Mouse (Mus musculus): ENCODE results near the gene Cbfa2t3. TPM values are rescaled to one million over a fixed set of nuclear protein-coding genes. Genes with fewer than 3 reads are reported as not detected.
"Not testable (repeated sequence)": the region's sequence is repeated elsewhere in the genome, so short reads cannot be mapped to it uniquely, and the experiment has no call there.

Gene Cbfa2t3
- polyA plus RNA-seq, 1 experiment from 2014 or later, result 4.8 TPM

DNA sequence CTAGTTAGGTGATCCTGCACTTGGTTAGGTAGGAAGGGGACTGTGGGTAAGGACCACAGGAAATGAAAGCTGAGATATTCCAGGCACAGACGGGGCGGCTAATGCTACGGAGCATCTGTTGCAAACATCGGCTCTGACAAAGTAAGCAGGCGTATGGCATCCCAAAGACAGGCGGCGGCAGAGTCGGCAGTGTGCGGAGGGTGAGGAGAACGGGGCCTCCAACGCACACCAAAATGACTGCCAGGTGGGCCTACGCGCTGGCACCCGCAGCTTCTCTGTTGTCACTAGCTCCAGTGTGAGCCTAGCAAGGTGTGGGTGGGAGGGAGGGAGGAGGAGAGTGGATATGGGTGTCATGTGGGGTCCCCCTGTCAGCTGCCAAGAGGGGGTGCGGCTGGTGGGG lies 57.5 kb downstream of the Cbfa2t3 start:
- H3K36me3 ChIP-seq, result no peaks in the 10 kb centered on the region
- no peak overlapping the region for H3K4me3 ChIP-seq (replicated peaks)
- H3K27ac ChIP-seq, result no peak overlapping the region
- WGBS, result 73% methylated on average over 15 of the region's 15 CpGs
- H3K4me2 ChIP-seq, result no peak overlapping the region
- no peak overlapping the region for H3K9ac ChIP-seq
- H3K4me1 ChIP-seq, result peaks cover 46% of the 10 kb centered on the region
- no peaks in the 10 kb centered on the region for H3K9me3 ChIP-seq
- no peaks in the 10 kb centered on the region for H3K27me3 ChIP-seq (replicated peaks)
- ATAC-seq (ENCODE audit: insufficient read depth, low FRiP score, low read depth), result no peak

- Histone ChIP-seq H3K27ac (no peak overlapping the region), H3K4me3 (replicated peaks) (no peak overlapping the region), H3K9ac (no peak overlapping the region), H3K4me2 (no peak overlapping the region), H3K4me1 (peaks cover 48% of the 10 kb centered on the region), H3K36me3 (no peaks in the 10 kb centered on the region), H3K9me3 (no peaks in the 10 kb centered on the region), H3K27me3 (replicated peaks) (no peaks in the 10 kb centered on the region)
- WGBS, result 86% methylated on average over 4 of the region's 4 CpGs
- no peak for ATAC-seq (ENCODE audit: insufficient read depth, low FRiP score, low read depth)
These were observed 58.1 kb downstream of the Cbfa2t3 start for GRCm38 (mm10) chr8:122640825-122641224.

DNA sequence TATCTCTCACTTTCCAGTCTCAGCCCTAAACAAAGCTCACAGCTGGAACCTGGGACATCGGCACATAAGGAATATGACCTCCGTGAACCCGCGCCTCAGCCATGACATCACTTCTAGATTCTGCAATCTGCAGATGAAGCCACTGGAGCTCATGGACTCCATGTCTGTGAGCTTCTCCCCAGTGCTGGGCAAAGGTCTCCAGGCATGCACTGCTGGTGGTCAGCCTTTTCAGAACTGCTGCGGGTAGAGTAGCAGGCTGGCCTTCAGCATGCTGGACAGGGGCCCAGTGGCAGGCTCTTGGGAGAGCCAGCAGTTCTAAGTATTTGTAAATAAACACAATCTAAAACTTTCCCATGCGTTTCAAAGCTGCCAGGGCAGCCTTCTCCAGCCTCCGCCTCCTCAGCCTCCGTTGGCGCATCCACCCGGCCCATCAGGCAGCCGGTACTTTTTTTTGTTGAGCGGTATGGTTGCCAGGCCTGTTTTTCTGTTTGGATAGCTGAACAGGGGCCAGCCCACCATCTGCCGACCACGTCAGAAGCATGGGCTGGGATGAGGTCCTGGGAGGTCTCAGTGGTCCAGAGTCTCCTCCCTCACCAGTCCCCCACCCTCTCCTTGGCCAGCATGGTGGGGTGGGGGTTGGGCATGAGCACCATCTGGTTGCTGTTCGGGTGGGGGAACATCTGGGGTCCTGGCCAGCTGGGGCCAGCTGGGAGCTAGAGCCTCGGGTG lies 59.2 kb downstream of the Cbfa2t3 start:
- Histone ChIP-seq H3K4me2 (no peak overlapping the region; the same call in none of the 2 replicates), H3K36me3 (no peaks in the 10 kb centered on the region), H3K9ac (no peak overlapping the region), H3K9me3 (no peaks in the 10 kb centered on the region), H3K4me1 (peaks cover 54% of the 10 kb centered on the region), H3K27me3 (replicated peaks) (no peaks in the 10 kb centered on the region), H3K4me3 (replicated peaks) (no peak overlapping the region), H3K27ac (peak overlapping the region; percentile 69)
- peak; percentile 19; the same call in 1 of the 2 replicates for ATAC-seq (ENCODE audit: insufficient read depth, low FRiP score, low read depth)
- 27% methylated on average over 16 of the region's 16 CpGs for WGBS

GRCm38 (mm10) chr8:122638601-122639000 lies 60.3 kb downstream of the Cbfa2t3 start:
- Histone ChIP-seq H3K4me2 (no peak overlapping the region), H3K27me3 (replicated peaks) (no peaks in the 10 kb centered on the region), H3K27ac (0 out of 2 replicates have a peak overlapping the region, but pooled peaks have one; percentile 69), H3K9me3 (no peaks in the 10 kb centered on the region), H3K9ac (no peak overlapping the region), H3K36me3 (no peaks in the 10 kb centered on the region), H3K4me1 (peaks cover 54% of the 10 kb centered on the region), H3K4me3 (replicated peaks) (no peak overlapping the region)
- no peak for ATAC-seq (ENCODE audit: insufficient read depth, low FRiP score, low read depth)
- 76% methylated on average over 16 of the region's 16 CpGs for WGBS

DNA sequence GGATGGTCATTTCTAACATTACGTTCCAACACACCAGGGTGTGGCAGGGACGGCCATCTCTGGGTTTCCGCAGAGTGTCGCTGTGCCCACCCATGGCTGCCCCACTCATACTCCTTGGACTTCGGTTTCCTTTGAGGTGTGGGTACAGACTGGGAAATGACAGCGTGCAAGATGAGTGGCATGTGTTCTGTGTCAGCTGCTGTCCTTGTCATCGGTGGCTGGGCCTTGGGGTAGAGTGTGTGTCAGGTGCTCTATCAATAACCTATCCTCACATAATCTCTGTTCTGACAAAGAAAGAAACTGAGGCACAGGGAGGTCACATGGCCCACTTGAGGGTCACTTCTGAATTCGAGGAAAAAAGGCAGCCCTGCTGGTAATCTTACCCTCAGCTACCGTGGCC lies 61.7 kb downstream of the Cbfa2t3 start:
- WGBS, result 86% methylated on average over 9 of the region's 9 CpGs
- H3K4me3 ChIP-seq (replicated peaks), result no peak overlapping the region
- H3K4me1 ChIP-seq, result peaks cover 53% of the 10 kb centered on the region
- H3K27me3 ChIP-seq (replicated peaks), result no peaks in the 10 kb centered on the region
- no peak for ATAC-seq (ENCODE audit: insufficient read depth, low FRiP score, low read depth)
- no peaks in the 10 kb centered on the region for H3K36me3 ChIP-seq
- no peak overlapping the region for H3K4me2 ChIP-seq
- H3K9ac ChIP-seq, result no peak overlapping the region
- no peaks in the 10 kb centered on the region for H3K9me3 ChIP-seq
- peak overlapping the region; percentile 80 for H3K27ac ChIP-seq

DNA sequence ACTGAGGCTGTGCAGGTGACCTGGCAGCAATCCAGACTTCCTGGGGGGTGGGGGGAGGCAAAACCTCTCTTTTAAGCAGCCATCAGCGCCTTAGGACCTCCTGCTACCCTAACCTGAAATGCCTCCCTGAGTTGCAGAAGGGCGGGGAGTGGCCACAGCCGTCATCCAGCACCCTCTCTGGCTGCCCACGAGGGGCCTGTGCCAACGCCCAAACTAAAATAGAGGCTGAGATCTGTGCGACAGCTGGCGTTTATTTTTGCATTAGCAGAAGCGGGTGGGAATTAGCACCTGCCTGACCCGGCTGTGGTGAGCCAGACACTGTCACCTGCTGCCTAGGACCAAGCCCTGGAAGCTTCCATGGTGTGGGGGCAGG lies 62.1 kb downstream of the Cbfa2t3 start:
- H3K9ac ChIP-seq, result no peak overlapping the region
- H3K27ac ChIP-seq, result peak overlapping the region; percentile 80
- no peaks in the 10 kb centered on the region for H3K27me3 ChIP-seq (replicated peaks)
- 0 out of 2 replicates have a peak overlapping the region, but pooled peaks have one; percentile 4 for H3K4me2 ChIP-seq
- H3K9me3 ChIP-seq, result no peaks in the 10 kb centered on the region
- no peaks in the 10 kb centered on the region for H3K36me3 ChIP-seq
- no peak overlapping the region for H3K4me3 ChIP-seq (replicated peaks)
- WGBS, result 40% methylated on average over 9 of the region's 9 CpGs
- peak; percentile 19; the same call in 1 of the 2 replicates for ATAC-seq (ENCODE audit: insufficient read depth, low FRiP score, low read depth)
- peaks cover 48% of the 10 kb centered on the region for H3K4me1 ChIP-seq

DNA sequence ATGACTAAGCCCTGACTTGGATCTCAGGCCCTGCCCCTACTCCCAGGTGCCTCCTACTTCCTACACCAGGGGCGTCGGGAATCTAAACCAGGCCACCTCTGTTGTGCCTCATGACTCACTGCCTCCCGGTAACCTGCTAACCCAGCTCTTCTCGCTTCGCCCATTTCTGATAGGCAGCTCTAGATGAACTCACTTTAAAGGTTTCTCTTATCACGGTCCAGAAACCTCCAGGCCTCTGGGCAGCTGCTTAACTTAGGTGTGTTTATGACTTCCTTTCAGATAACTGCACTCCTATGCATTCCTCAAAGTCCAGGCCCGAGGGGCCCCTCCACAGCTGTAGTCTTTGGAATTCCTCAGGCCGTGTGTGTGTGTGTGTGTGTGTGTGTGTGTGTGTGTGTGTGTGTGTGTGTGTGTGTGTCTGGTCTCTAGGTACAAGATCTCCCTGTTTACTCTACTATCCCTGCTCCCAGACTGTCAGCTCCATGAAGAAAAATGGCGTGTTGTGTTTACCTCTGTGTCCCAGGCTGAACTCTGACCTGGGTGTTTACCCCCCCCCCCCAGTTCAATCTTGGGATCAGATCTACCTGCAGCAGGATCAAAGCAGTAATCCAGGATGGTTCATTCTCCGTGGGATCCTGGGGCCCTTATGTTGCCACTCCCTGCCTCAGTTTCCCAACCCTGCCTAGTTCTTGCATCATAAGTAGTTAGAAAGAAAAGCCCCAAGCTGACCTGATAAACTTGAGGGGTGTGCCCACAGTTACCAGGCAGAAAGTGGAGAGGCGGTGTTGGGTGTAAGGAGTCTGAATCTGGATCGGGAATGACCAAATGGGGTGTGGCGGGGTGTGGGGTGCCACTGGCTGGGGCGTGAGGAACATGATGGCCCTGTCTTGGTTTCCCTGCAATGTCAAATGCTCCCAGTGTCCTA lies 62.8 kb downstream of the Cbfa2t3 start:
- Histone ChIP-seq H3K4me2 (0 out of 2 replicates have a peak overlapping the region, but pooled peaks have one; percentile 4), H3K36me3 (no peaks in the 10 kb centered on the region), H3K27me3 (replicated peaks) (no peaks in the 10 kb centered on the region), H3K9me3 (no peaks in the 10 kb centered on the region), H3K27ac (peak overlapping the region; percentile 80), H3K4me3 (replicated peaks) (no peak overlapping the region), H3K4me1 (peaks cover 43% of the 10 kb centered on the region), H3K9ac (no peak overlapping the region)
- peak; percentile 83 for ATAC-seq (ENCODE audit: insufficient read depth, low FRiP score, low read depth)
- WGBS, result 37% methylated on average over 14 of the region's 14 CpGs

GRCm38 (mm10) chr8:122633205-122633604 lies 65.7 kb downstream of the Cbfa2t3 start:
- Histone ChIP-seq H3K4me1 (peaks cover 19% of the 10 kb centered on the region), H3K36me3 (no peaks in the 10 kb centered on the region), H3K27ac (no peak overlapping the region), H3K9me3 (no peaks in the 10 kb centered on the region), H3K4me2 (no peak overlapping the region), H3K4me3 (replicated peaks) (no peak overlapping the region), H3K9ac (no peak overlapping the region), H3K27me3 (replicated peaks) (peaks cover 10% of the 10 kb centered on the region; the same call in 1 of the 2 replicates)
- 96% methylated on average over 14 of the region's 14 CpGs for WGBS
- no peak for ATAC-seq (ENCODE audit: insufficient read depth, low FRiP score, low read depth)

- H3K9me3 ChIP-seq; H3K4me2 ChIP-seq; H3K36me3 ChIP-seq; H3K4me3 ChIP-seq (replicated peaks); H3K27ac ChIP-seq; ATAC-seq (ENCODE audit: insufficient read depth, low FRiP score, low read depth); H3K9ac ChIP-seq: not testable (repeated sequence)
- H3K27me3 ChIP-seq (replicated peaks), result peaks cover 10% of the 10 kb centered on the region; the same call in 1 of the 2 replicates
- H3K4me1 ChIP-seq, result peaks cover 16% of the 10 kb centered on the region
- WGBS, result 75% methylated on average over 3 of the region's 3 CpGs
These were observed 66.8 kb downstream of the Cbfa2t3 start for GRCm38 (mm10) chr8:122632134-122632533.

DNA sequence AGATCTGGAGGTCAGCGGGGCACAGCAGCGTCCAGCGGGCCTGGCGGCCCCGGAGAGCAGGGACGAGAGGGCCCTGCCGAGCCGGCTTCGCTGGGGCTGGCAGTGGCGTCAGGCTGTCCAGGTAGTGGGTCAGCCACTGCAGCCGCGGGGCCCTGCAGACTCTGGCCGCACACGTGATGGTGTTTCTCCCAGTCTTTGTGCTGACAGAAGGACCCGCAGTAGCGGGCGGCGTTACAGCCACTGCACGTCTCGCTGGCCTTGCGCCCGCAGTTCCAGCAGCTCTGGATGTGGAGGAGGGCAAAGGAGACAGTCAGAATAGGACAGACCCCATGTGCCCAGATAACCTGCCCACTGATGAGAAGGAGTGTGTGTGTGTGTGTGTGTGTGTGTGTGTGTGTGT lies 68.2 kb downstream of the Cbfa2t3 start:
- WGBS, result 60% methylated on average over 22 of the region's 22 CpGs

GRCm38 (mm10) chr8:122629388-122629787 lies 69.5 kb downstream of the Cbfa2t3 start:
- Histone ChIP-seq H3K27ac (no peak overlapping the region), H3K4me2 (no peak overlapping the region), H3K36me3 (no peaks in the 10 kb centered on the region), H3K4me3 (replicated peaks) (no peak overlapping the region), H3K27me3 (replicated peaks) (peaks cover 10% of the 10 kb centered on the region; the same call in 1 of the 2 replicates), H3K9me3 (no peaks in the 10 kb centered on the region), H3K4me1 (no peaks in the 10 kb centered on the region), H3K9ac (no peak overlapping the region)
- 59% methylated on average over 10 of the region's 10 CpGs for WGBS
- no peak for ATAC-seq (ENCODE audit: insufficient read depth, low FRiP score, low read depth)

More for the DNA sequence above, 68.2 kb downstream of the Cbfa2t3 start:
- Histone ChIP-seq H3K4me1 (peaks cover 5% of the 10 kb centered on the region; the same call in 1 of the 2 replicates), H3K4me2 (peak overlapping the region; percentile 8; the same call in 1 of the 2 replicates), H3K27me3 (replicated peaks) (peaks cover 10% of the 10 kb centered on the region; the same call in 1 of the 2 replicates), H3K9me3 (no peaks in the 10 kb centered on the region), H3K27ac (no peak overlapping the region), H3K4me3 (replicated peaks) (no peak overlapping the region), H3K36me3 (no peaks in the 10 kb centered on the region), H3K9ac (no peak overlapping the region)
- ATAC-seq (ENCODE audit: insufficient read depth, low FRiP score, low read depth), result no peak

Measured in stomach, embryonic 15.5 days (tissue).